Mouse (Mus musculus) spleen, adult 2 months (tissue): ENCODE measurements at regions not wholly inside any gene's neighbourhood (a gene's known extent, or its start where the extent isn't known, plus 50 kb on each side); places are given as distances from the start of the nearest gene placed in this dataset.

Source experiments
- CTCF ChIP-seq: fragments of 200-500 bp; IDR thresholded peaks from 2 replicates; pipeline ENCODE4 v1.5.1; 2011; ENCODE audit warnings: mild to moderate bottlenecking, inconsistent platforms; ENCODE audit not compliant: insufficient read depth, insufficient read length, insufficient replicate concordance; ENCODE audit errors: extremely low read depth
- POLR2A ChIP-seq: fragments of 200-500 bp; IDR thresholded peaks from 2 replicates; pipeline ENCODE4 v1.6.1; 2011; ENCODE audit warnings: low read depth, low read length, inconsistent platforms

- TF ChIP-seq CTCF (no peak), POLR2A (no peak)
Measured at GRCm38 (mm10) chr17:84031833-84032232, 155.9 kb downstream of the Zfp36l2 start.
